Mouse (Mus musculus) cerebellum, adult 2 months (tissue): ENCODE measurements around the gene Zdhhc18.

Experiments
- CTCF ChIP-seq: fragments of 200-500 bp; IDR thresholded peaks from 2 replicates; pipeline ENCODE4 v1.5.1; 2011; ENCODE audit warnings: low read depth, mild to moderate bottlenecking, control low read depth, low read length, moderate library complexity, borderline replicate concordance; ENCODE audit not compliant: insufficient read depth
- POLR2A ChIP-seq: fragments of 200-500 bp; IDR thresholded peaks from 2 replicates; pipeline ENCODE4 v1.6.1; 2011; ENCODE audit warnings: low read length, control low read depth, borderline replicate concordance; ENCODE audit not compliant: insufficient read depth

GRCm38 (mm10) chr4:133627039-133627438 lies 22.9 kb downstream of the Zdhhc18 start:
- no peak for TF ChIP-seq POLR2A
- no peak for TF ChIP-seq CTCF
